ENCODE assay signal across 23 mouse cellular contexts in genomic region chrX:20910074-20910473, GRCm38 (mm10). TPM values are rescaled to one million over a fixed set of nuclear protein-coding genes. Genes with fewer than 3 reads are reported as not detected.
DNase-seq lines count a peak whose midpoint lies in the region; ATAC-seq and TF ChIP-seq lines count a peak whose summit lies in the region.
"Had no signal": no experiment of that assay in that cellular context is flagged by ENCODE, and none has a peak within 500 bp of the region (broad histone marks: within the 10 kb centered on the region; RNA-seq: fewer than 3 reads in every experiment).

No protein-coding gene starts in this region.

- TF ChIP-seq CTCF in ES-Bruce4 (IDR thresholded peaks at IDR 0.05; ENCODE audit: low read depth, low read length): no peak

- TF ChIP-seq POLR2A in ES-Bruce4 (IDR thresholded peaks at IDR 0.05; ENCODE audit: insufficient read depth, low read length): no peak

- TF ChIP-seq EP300 in ES-Bruce4 (IDR thresholded peaks at IDR 0.05; ENCODE audit: insufficient read depth, low read depth, low read length): peak; percentile 90; the same call in 1 of the 2 replicates

- no peaks in the 10 kb centered on the region for H3K4me1 ChIP-seq in ES-Bruce4 (ENCODE audit: control insufficient read depth, insufficient read depth, low read length)
- peaks cover 6% of the 10 kb centered on the region for H3K4me1 ChIP-seq in liver, embryonic 16.5 days (ENCODE audit: control insufficient read depth, low read depth, low read length)
- no peaks in the 10 kb centered on the region for H3K4me1 ChIP-seq in forebrain, embryonic 11.5 days (replicated peaks; ENCODE audit: control insufficient read depth, insufficient read depth, low read length)
- H3K4me1 ChIP-seq: forebrain, embryonic 13.5 days; hindbrain, embryonic 12.5 days; limb, embryonic 13.5 days; midbrain, embryonic 13.5 days; neural tube, embryonic 13.5 days; stomach, embryonic 15.5 days had no signal

- ATAC-seq in liver, embryonic 16.5 days (ENCODE audit: low read depth): peak; percentile 70
- no peak for ATAC-seq in forebrain, embryonic 11.5 days (replicated peaks; ENCODE audit: low FRiP score)
- ATAC-seq: forebrain, embryonic 13.5 days; midbrain, embryonic 13.5 days had no signal

- H3K9ac ChIP-seq in ES-Bruce4 (ENCODE audit: low read depth, poor library complexity, severe bottlenecking): no peak overlapping the region
- no peak overlapping the region for H3K9ac ChIP-seq in liver, embryonic 16.5 days (ENCODE audit: low read depth, low read length)
- no peak overlapping the region for H3K9ac ChIP-seq in forebrain, embryonic 11.5 days (ENCODE audit: low read length)
- H3K9ac ChIP-seq: forebrain, embryonic 13.5 days; hindbrain, embryonic 12.5 days; limb, embryonic 13.5 days; midbrain, embryonic 13.5 days; neural tube, embryonic 13.5 days; stomach, embryonic 15.5 days had no signal

- WGBS in liver, embryonic 16.5 days (ENCODE audit: insufficient replicate concordance): 24% methylated on average over 3 of the region's 3 CpGs
- 40% methylated on average over 3 of the region's 3 CpGs for WGBS in forebrain, embryonic 11.5 days

- H3K9me3 ChIP-seq in ES-Bruce4 (replicated peaks; ENCODE audit: control insufficient read depth, insufficient read depth, low read length, poor library complexity, severe bottlenecking): no peaks in the 10 kb centered on the region
- H3K9me3 ChIP-seq in liver, embryonic 16.5 days (replicated peaks; ENCODE audit: control insufficient read depth, low read length): no peaks in the 10 kb centered on the region
- no peaks in the 10 kb centered on the region for H3K9me3 ChIP-seq in forebrain, embryonic 11.5 days (ENCODE audit: control insufficient read depth, low read length)
- H3K9me3 ChIP-seq: forebrain, embryonic 13.5 days; hindbrain, embryonic 12.5 days; limb, embryonic 13.5 days; midbrain, embryonic 13.5 days; neural tube, embryonic 13.5 days; stomach, embryonic 15.5 days had no signal

- no peak overlapping the region for H3K4me2 ChIP-seq in liver, embryonic 16.5 days (ENCODE audit: low read depth, low read length)
- no peak overlapping the region for H3K4me2 ChIP-seq in forebrain, embryonic 11.5 days (ENCODE audit: low read depth, low read length, severe bottlenecking)
- H3K4me2 ChIP-seq: forebrain, embryonic 13.5 days; hindbrain, embryonic 12.5 days; limb, embryonic 13.5 days; midbrain, embryonic 13.5 days; neural tube, embryonic 13.5 days; stomach, embryonic 15.5 days had no signal

- no peaks in the 10 kb centered on the region for H3K36me3 ChIP-seq in ES-Bruce4 (ENCODE audit: control insufficient read depth, insufficient read depth, low read length, poor library complexity, severe bottlenecking)
- no peaks in the 10 kb centered on the region for H3K36me3 ChIP-seq in liver, embryonic 16.5 days (ENCODE audit: control insufficient read depth, insufficient read depth)
- no peaks in the 10 kb centered on the region for H3K36me3 ChIP-seq in forebrain, embryonic 11.5 days (ENCODE audit: control insufficient read depth, insufficient read depth, low read length)
- H3K36me3 ChIP-seq: limb, embryonic 13.5 days; stomach, embryonic 15.5 days had no signal

- no peak overlapping the region for H3K4me3 ChIP-seq in ES-Bruce4 (ENCODE audit: low read depth, low read length)
- no peak overlapping the region for H3K4me3 ChIP-seq in liver, embryonic 16.5 days (ENCODE audit: low read depth, low read length)
- H3K4me3 ChIP-seq in forebrain, embryonic 11.5 days (ENCODE audit: low read depth, low read length): no peak overlapping the region
- H3K4me3 ChIP-seq: forebrain, embryonic 13.5 days; hindbrain, embryonic 12.5 days; limb, embryonic 13.5 days; midbrain, embryonic 13.5 days; neural tube, embryonic 13.5 days; stomach, embryonic 15.5 days had no signal

- DNase-seq in MN1 (ENCODE audit: low spot score): peak; percentile 15
- DNase-seq in c-Kit-positive CD71-positive TER-119-positive erythroid progenitor cells, embryonic 14.5 days (ENCODE audit: low spot score): peak; percentile 29
- no peak for DNase-seq in forebrain, embryonic 11.5 days (ENCODE audit: low spot score)
- no peak for DNase-seq in kidney, postnatal 10 days
- no peak for DNase-seq in embryo, embryonic 9.5 days (ENCODE audit: extremely low spot score)
- no peak for DNase-seq in right cerebral cortex, adult 18-20 months
- DNase-seq: B cell, adult 2 months; cerebellum, postnatal 10 days; embryo, embryonic 11 days; gastrocnemius, postnatal 14 days; kidney, adult 18-20 months; right cerebral cortex, postnatal 14 days; thymus, adult 2 months had no signal

- peak overlapping the region; percentile 85 for H3K27ac ChIP-seq in ES-Bruce4 (ENCODE audit: insufficient read depth, low read length)
- H3K27ac ChIP-seq in liver, embryonic 16.5 days (ENCODE audit: low read length): no peak overlapping the region
- H3K27ac ChIP-seq in forebrain, embryonic 11.5 days (ENCODE audit: low read depth, low read length): no peak overlapping the region
- H3K27ac ChIP-seq: forebrain, embryonic 13.5 days; hindbrain, embryonic 12.5 days; kidney, postnatal 0 days; limb, embryonic 13.5 days; macrophage; midbrain, embryonic 13.5 days; neural tube, embryonic 13.5 days; stomach, embryonic 15.5 days had no signal

- H3K27me3 ChIP-seq in ES-Bruce4 (ENCODE audit: control insufficient read depth, insufficient read depth, low read length, poor library complexity, severe bottlenecking): no peaks in the 10 kb centered on the region
- H3K27me3 ChIP-seq in liver, embryonic 16.5 days (ENCODE audit: control insufficient read depth, insufficient read depth, low read depth, low read length): no peaks in the 10 kb centered on the region
- no peaks in the 10 kb centered on the region for H3K27me3 ChIP-seq in forebrain, embryonic 11.5 days (ENCODE audit: control insufficient read depth, insufficient read depth, low read length)
- H3K27me3 ChIP-seq: forebrain, embryonic 13.5 days; hindbrain, embryonic 12.5 days; limb, embryonic 13.5 days; midbrain, embryonic 13.5 days; neural tube, embryonic 13.5 days; stomach, embryonic 15.5 days had no signal

RNA-seq across cellular contexts. Expression of gene Syn1, which starts 10.7 kb away (rescaled TPM):
- polyA plus RNA-seq in ES-Bruce4 (2011; ENCODE audit: insufficient read depth, insufficient read length, low read depth, missing spikeins): 4.7 and 4.9 TPM in 2 replicates
- polyA plus RNA-seq in liver, embryonic 16.5 days (2015; fragmentation: Nextera tagmentation; extraction: Ambion mirVana): 0.08 TPM in 1 of 2 replicates, not detected in the other
- polyA plus RNA-seq in forebrain, embryonic 11.5 days (2014; fragmentation: Nextera tagmentation; extraction: Ambion mirVana): 11.5 and 12.6 TPM in 2 replicates

RNA-seq across cellular contexts. Expression of gene Cfp, which starts 21.3 kb away (rescaled TPM):
- 3.5 and 5.2 TPM in 2 replicates for polyA plus RNA-seq in ES-Bruce4 (2011; ENCODE audit: insufficient read depth, insufficient read length, low read depth, missing spikeins)
- 43.6 and 48.8 TPM in 2 replicates for polyA plus RNA-seq in liver, embryonic 16.5 days (2015; fragmentation: Nextera tagmentation; extraction: Ambion mirVana)
- 4.5 and 5.7 TPM in 2 replicates for polyA plus RNA-seq in forebrain, embryonic 11.5 days (2014; fragmentation: Nextera tagmentation; extraction: Ambion mirVana)

RNA-seq across cellular contexts. Expression of gene Timp1, which starts 40.1 kb away (rescaled TPM):
- polyA plus RNA-seq in ES-Bruce4 (2011; ENCODE audit: insufficient read depth, insufficient read length, low read depth, missing spikeins): 34.6 and 40.8 TPM in 2 replicates
- polyA plus RNA-seq in liver, embryonic 16.5 days (2015; fragmentation: Nextera tagmentation; extraction: Ambion mirVana): 1.7 and 2.4 TPM in 2 replicates
- 5.8 and 7.4 TPM in 2 replicates for polyA plus RNA-seq in forebrain, embryonic 11.5 days (2014; fragmentation: Nextera tagmentation; extraction: Ambion mirVana)

RNA-seq across cellular contexts. Expression of gene Elk1, which starts 40.3 kb away (rescaled TPM):
- polyA plus RNA-seq in ES-Bruce4 (2011; ENCODE audit: insufficient read depth, insufficient read length, low read depth, missing spikeins): 20.2 and 20.5 TPM in 2 replicates
- 2.2 and 2.3 TPM in 2 replicates for polyA plus RNA-seq in liver, embryonic 16.5 days (2015; fragmentation: Nextera tagmentation; extraction: Ambion mirVana)
- polyA plus RNA-seq in forebrain, embryonic 11.5 days (2014; fragmentation: Nextera tagmentation; extraction: Ambion mirVana): 9.9 and 10.0 TPM in 2 replicates

RNA-seq across cellular contexts. Expression of gene Uxt, which starts 51.7 kb away (rescaled TPM):
- polyA plus RNA-seq in ES-Bruce4 (2011; ENCODE audit: insufficient read depth, insufficient read length, low read depth, missing spikeins): 33.7 and 41.9 TPM in 2 replicates
- polyA plus RNA-seq in liver, embryonic 16.5 days (2015; fragmentation: Nextera tagmentation; extraction: Ambion mirVana): 34.7 and 38.5 TPM in 2 replicates
- 56.2 and 62.6 TPM in 2 replicates for polyA plus RNA-seq in forebrain, embryonic 11.5 days (2014; fragmentation: Nextera tagmentation; extraction: Ambion mirVana)

Comparison
In these comparisons a context has a peak if more than half of its experiments do, and no peak if none do; other contexts are left out.
1. DNase-seq: peak in MN1 (single experiment) and c-Kit-positive CD71-positive TER-119-positive erythroid progenitor cells, embryonic 14.5 days (single experiment); none in forebrain, embryonic 11.5 days (single experiment), kidney, postnatal 10 days (single experiment), embryo, embryonic 9.5 days (single experiment) and right cerebral cortex, adult 18-20 months (single experiment).